8 mouse cellular contexts compared by ENCODE assay signal in the genomic region with DNA sequence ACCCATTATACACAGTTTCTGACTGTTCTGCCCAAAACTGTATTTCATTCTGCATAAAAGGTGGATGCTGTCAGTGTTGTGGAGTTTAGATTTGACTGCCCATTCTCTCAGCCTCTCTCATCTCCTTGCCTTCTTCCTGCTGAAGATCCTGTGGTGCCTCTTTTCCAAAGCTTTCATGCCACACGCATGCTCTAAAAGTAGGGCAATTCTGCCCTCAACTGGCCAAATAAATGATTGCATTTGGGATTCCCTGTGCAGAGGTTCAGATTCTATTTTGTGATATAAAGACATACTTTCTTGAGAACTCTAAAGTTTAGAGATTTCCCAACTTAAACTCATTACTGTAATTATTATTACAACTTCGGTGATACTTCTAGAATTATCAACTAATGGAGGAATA.
A peak's percentile ranks its signal among the peaks of the same experiment; 100 is the strongest.
DNase-seq lines count a peak whose midpoint lies in the region; ATAC-seq and TF ChIP-seq lines count a peak whose summit lies in the region.

No protein-coding gene starts in this region.

- no peaks in the 10 kb centered on the region for H3K27me3 ChIP-seq in intestine, postnatal 0 days (replicated peaks; ENCODE audit: control insufficient read depth, insufficient read depth, low read length)
- no peaks in the 10 kb centered on the region for H3K27me3 ChIP-seq in intestine, embryonic 15.5 days (replicated peaks)
- no peaks in the 10 kb centered on the region for H3K27me3 ChIP-seq in embryonic facial prominence, embryonic 14.5 days (replicated peaks; ENCODE audit: control insufficient read depth, insufficient read depth, low read length)
- no peaks in the 10 kb centered on the region for H3K27me3 ChIP-seq in liver, embryonic 14.5 days (ENCODE audit: control insufficient read depth, insufficient read depth, low read length)

- H3K4me1 ChIP-seq in intestine, postnatal 0 days (replicated peaks; ENCODE audit: control insufficient read depth, insufficient read depth, low read length) = no peaks in the 10 kb centered on the region
- no peaks in the 10 kb centered on the region for H3K4me1 ChIP-seq in intestine, embryonic 15.5 days (replicated peaks)
- H3K4me1 ChIP-seq in embryonic facial prominence, embryonic 14.5 days (ENCODE audit: control insufficient read depth, insufficient read depth, low read length) = no peaks in the 10 kb centered on the region
- H3K4me1 ChIP-seq in liver, embryonic 14.5 days (replicated peaks; ENCODE audit: control insufficient read depth in 2 of 2, insufficient read depth in 2 of 2, low read length in 1 of 2) = no peaks in the 10 kb centered on the region

- H3K9ac ChIP-seq in intestine, postnatal 0 days (ENCODE audit: low read depth, low read length) = no peak overlapping the region
- no peak overlapping the region for H3K9ac ChIP-seq in intestine, embryonic 15.5 days
- H3K9ac ChIP-seq in embryonic facial prominence, embryonic 14.5 days (ENCODE audit: low read depth, low read length) = no peak overlapping the region
- no peak overlapping the region for H3K9ac ChIP-seq in liver, embryonic 14.5 days (replicated peaks)

- no peak for ATAC-seq in intestine, postnatal 0 days
- ATAC-seq in intestine, embryonic 15.5 days = no peak
- ATAC-seq in embryonic facial prominence, embryonic 14.5 days (ENCODE audit: low read depth) = peak; percentile 33; the same call in 1 of the 2 replicates
- no peak for ATAC-seq in liver, embryonic 14.5 days (ENCODE audit: insufficient read depth)

- H3K4me3 ChIP-seq in intestine, postnatal 0 days (ENCODE audit: low read depth, low read length) = no peak overlapping the region
- H3K4me3 ChIP-seq in intestine, embryonic 15.5 days (replicated peaks) = no peak overlapping the region
- H3K4me3 ChIP-seq in embryonic facial prominence, embryonic 14.5 days (ENCODE audit: low read depth, low read length) = no peak overlapping the region
- no peak overlapping the region for H3K4me3 ChIP-seq in liver, embryonic 14.5 days (ENCODE audit: insufficient read depth in 1 of 2, low read depth in 2 of 2, low read length in 2 of 2)

- no peaks in the 10 kb centered on the region for H3K36me3 ChIP-seq in intestine, postnatal 0 days (ENCODE audit: control insufficient read depth, insufficient read depth)
- H3K36me3 ChIP-seq in intestine, embryonic 15.5 days = no peaks in the 10 kb centered on the region
- H3K36me3 ChIP-seq in embryonic facial prominence, embryonic 14.5 days (ENCODE audit: control insufficient read depth, insufficient read depth, low read length) = no peaks in the 10 kb centered on the region
- no peaks in the 10 kb centered on the region for H3K36me3 ChIP-seq in liver, embryonic 14.5 days (replicated peaks; ENCODE audit: control insufficient read depth, insufficient read depth, low read depth)

- peak; percentile 71 for TF ChIP-seq CTCF in intestine, postnatal 0 days (IDR thresholded peaks at IDR 0.05; ENCODE audit: low read depth)
- peak; percentile 36; the same call in 1 of the 2 replicates for TF ChIP-seq CTCF in liver, embryonic 14.5 days (IDR thresholded peaks at IDR 0.05; ENCODE audit: low read depth)

- TF ChIP-seq EP300 in liver, embryonic 14.5 days (IDR thresholded peaks at IDR 0.05; ENCODE audit: low read depth) = no peak

- peak; percentile 50 for DNase-seq in adrenal gland, postnatal 10 days
- DNase-seq in embryonic facial prominence, embryonic 14.5 days (ENCODE audit: low spot score) = peak; percentile 59
- peak; percentile 23 for DNase-seq in kidney, postnatal 14 days
- DNase-seq in liver, embryonic 14.5 days (ENCODE audit: low read depth in 3 of 3, low spot score in 3 of 3) = no peak
- peak; percentile 54 for DNase-seq in right cerebral cortex, postnatal 14 days
- no peak for DNase-seq in T-cell, adult 2 months (ENCODE audit: low spot score)

- no peaks in the 10 kb centered on the region for H3K9me3 ChIP-seq in intestine, postnatal 0 days (ENCODE audit: control insufficient read depth)
- no peaks in the 10 kb centered on the region for H3K9me3 ChIP-seq in intestine, embryonic 15.5 days
- H3K9me3 ChIP-seq in embryonic facial prominence, embryonic 14.5 days (ENCODE audit: control insufficient read depth, low read length) = no peaks in the 10 kb centered on the region
- H3K9me3 ChIP-seq in liver, embryonic 14.5 days (ENCODE audit: control insufficient read depth, low read length) = no peaks in the 10 kb centered on the region

- no peak overlapping the region for H3K4me2 ChIP-seq in intestine, postnatal 0 days (replicated peaks; ENCODE audit: low read depth)
- H3K4me2 ChIP-seq in intestine, embryonic 15.5 days (replicated peaks) = no peak overlapping the region
- H3K4me2 ChIP-seq in embryonic facial prominence, embryonic 14.5 days (ENCODE audit: low read depth, low read length) = no peak overlapping the region
- no peak overlapping the region for H3K4me2 ChIP-seq in liver, embryonic 14.5 days (ENCODE audit: low read depth)

- 8% methylated on average over 2 of the region's 2 CpGs for WGBS in intestine, postnatal 0 days
- WGBS in intestine, embryonic 15.5 days = 15% methylated on average over 2 of the region's 2 CpGs
- WGBS in embryonic facial prominence, embryonic 14.5 days = 11% methylated on average over 2 of the region's 2 CpGs
- WGBS in liver, embryonic 14.5 days (ENCODE audit: insufficient replicate concordance) = 10% methylated on average over 2 of the region's 2 CpGs

- no peak overlapping the region for H3K27ac ChIP-seq in intestine, postnatal 0 days (ENCODE audit: low read depth, low read length)
- no peak overlapping the region for H3K27ac ChIP-seq in intestine, embryonic 15.5 days
- no peak overlapping the region for H3K27ac ChIP-seq in embryonic facial prominence, embryonic 14.5 days (replicated peaks; ENCODE audit: low read depth, low read length)
- no peak overlapping the region for H3K27ac ChIP-seq in liver, embryonic 14.5 days

Comparison
In these comparisons a context has a peak if more than half of its experiments do, and no peak if none do; other contexts are left out.
1. DNase-seq: peak in adrenal gland, postnatal 10 days (single experiment), embryonic facial prominence, embryonic 14.5 days (single experiment), kidney, postnatal 14 days (single experiment) and right cerebral cortex, postnatal 14 days (single experiment); none in liver, embryonic 14.5 days (0 of 3) and T-cell, adult 2 months (single experiment).